Mouse (Mus musculus) embryonic facial prominence, embryonic 11.5 days (tissue): Measurements from ENCODE around the gene Cd209d. TPM values are rescaled to one million over a fixed set of nuclear protein-coding genes. Genes with fewer than 3 reads are reported as not detected.
"Not testable (repeated sequence)": the region's sequence is repeated elsewhere in the genome, so short reads cannot be mapped to it uniquely, and the experiment has no call there.

ENCODE experiments used
- ATAC-seq: fragments of 200-750 bp; cut with Nextera tagmentation; replicated peaks from 2 replicates; pipeline ENCODE4 v1.8.0; 2017; ENCODE audit warnings: low read depth; ENCODE audit not compliant: insufficient number of reproducible peaks, low FRiP score, low TSS enrichment
- DNase-seq: peaks from one replicate; pipeline ENCODE4 v3.0.0-alpha.2; 2015; ENCODE audit warnings: low spot score
- H3K27ac ChIP-seq: fragments of 300-500 bp; sonication (generic); replicated peaks from 2 replicates; pipeline ENCODE4 v1.5.1; 2014; ENCODE audit warnings: mild to moderate bottlenecking, low read depth, low read length, control low read depth
- H3K27me3 ChIP-seq: fragments of 300-500 bp; sonication (generic); 2 replicates; pipeline ENCODE4 v1.6.1; 2014; ENCODE audit warnings: mild to moderate bottlenecking, low read length, moderate library complexity, mixed read lengths; ENCODE audit not compliant: control insufficient read depth, insufficient read depth
- H3K36me3 ChIP-seq: fragments of 300-500 bp; sonication (generic); replicated peaks from 2 replicates; pipeline ENCODE4 v1.6.1; 2014; ENCODE audit warnings: low read depth, mild to moderate bottlenecking, low read length, moderate library complexity, mixed read lengths; ENCODE audit not compliant: control insufficient read depth, insufficient read depth
- H3K4me1 ChIP-seq: fragments of 300-500 bp; sonication (generic); 2 replicates; pipeline ENCODE4 v1.6.1; 2014; ENCODE audit warnings: low read length, mixed read lengths; ENCODE audit not compliant: control insufficient read depth, insufficient read depth
- H3K4me2 ChIP-seq: fragments of 300-500 bp; sonication (generic); 2 replicates; pipeline ENCODE4 v1.6.1; 2014; ENCODE audit warnings: low read depth, mild to moderate bottlenecking, control low read depth, low read length, moderate library complexity
- H3K4me3 ChIP-seq: fragments of 300-500 bp; sonication (generic); 2 replicates; pipeline ENCODE4 v1.5.1; 2014; ENCODE audit warnings: low read depth, low read length, control low read depth
- H3K9ac ChIP-seq: fragments of 300-500 bp; sonication (generic); replicated peaks from 2 replicates; pipeline ENCODE4 v1.6.1; 2014; ENCODE audit warnings: mild to moderate bottlenecking, control low read depth, low read length
- H3K9me3 ChIP-seq: fragments of 300-500 bp; sonication (generic); replicated peaks from 2 replicates; pipeline ENCODE4 v1.6.1; 2016; ENCODE audit warnings: mild to moderate bottlenecking, low read length, inconsistent platforms, mixed read lengths; ENCODE audit not compliant: control insufficient read depth
- WGBS: fragments of 180-500 bp; shearing (Covaris S2); extraction: QIAGEN DNeasy Blood & Tissue Kit; methylation state at CpG from one replicate; pipeline ENCODE4 v1.1.7; 2014; 5-methylcytosine and 5-hydroxymethylcytosine counted together
- polyA plus RNA-seq: library from polyadenylated mRNA; unstranded; fragments of >200 nt; fragmentation: Nextera tagmentation; extraction: Ambion mirVana; gene quantifications from 2 replicates; pipeline ENCODE4 v1.2.1, GENCODE M21; 2014

The Cd209d gene
- polyA plus RNA-seq: not detected in 2 replicates

DNA sequence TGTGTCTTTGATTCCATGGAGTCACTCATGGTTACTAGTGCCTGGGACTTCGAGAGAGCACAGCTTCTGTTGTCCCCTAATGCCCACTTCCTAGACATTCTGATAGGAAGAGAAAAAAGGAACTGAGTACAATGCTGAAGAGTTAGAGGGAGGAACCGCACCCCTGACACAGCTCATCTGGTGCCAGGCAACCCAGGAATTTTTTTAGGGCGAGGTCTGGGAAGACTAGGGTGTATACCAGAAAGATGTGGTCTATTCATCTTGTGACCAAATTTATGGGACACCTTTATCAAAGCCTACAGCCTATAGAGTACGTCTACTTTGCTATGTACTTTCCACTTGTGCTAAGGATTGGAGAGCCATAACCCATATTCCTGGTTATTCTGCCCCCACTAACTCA, at the start of gene Cd209d:
Cd209d (minus strand) TSS at position 101 of the 400 bp plus-strand sequence.
- no peaks in the 10 kb centered on the region for H3K4me1 ChIP-seq
- no peak within 1 kb of the TSS for H3K4me3 ChIP-seq
- H3K27ac ChIP-seq: no peak within 1 kb of the TSS
- H3K9ac ChIP-seq: no peak within 1 kb of the TSS
- no peaks in the 10 kb centered on the region for H3K27me3 ChIP-seq
- H3K9me3 ChIP-seq: no peaks in the 10 kb centered on the region; the same call in 1 of the 2 replicates
- no peak for DNase-seq
- no peak within 1 kb of the TSS for H3K4me2 ChIP-seq
- 68% methylated on average over 4 of the region's 4 CpGs for WGBS
- ATAC-seq: no peak
- H3K36me3 ChIP-seq: no peaks in the 10 kb centered on the region

DNA sequence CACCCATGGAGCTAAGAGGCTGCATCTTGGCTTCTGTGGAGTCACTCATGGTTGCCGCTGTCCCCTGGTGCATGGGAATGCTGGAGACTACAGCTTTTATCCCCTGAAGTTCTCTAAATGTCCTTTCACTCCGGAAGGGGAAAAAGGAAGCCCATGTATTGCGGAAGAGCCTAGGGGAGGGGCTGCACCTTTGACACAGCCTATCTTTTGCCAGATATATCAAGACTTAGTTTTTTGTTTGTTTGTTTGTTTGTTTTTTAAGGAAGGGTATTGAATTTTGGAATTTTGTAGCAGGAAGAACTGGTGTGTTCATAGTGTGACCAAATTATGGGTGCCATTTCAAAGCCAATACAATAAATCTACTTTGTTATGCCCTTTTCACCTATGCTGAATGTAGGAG, 48.4 kb upstream of the Cd209d start, which contains the start of gene Cd209b:
Cd209b (minus strand) TSS at position 101 of the 400 bp plus-strand sequence.
- DNase-seq: no peak
- Histone ChIP-seq H3K36me3 (no peaks in the 10 kb centered on the region), H3K4me3 (no peak within 1 kb of the TSS), H3K9me3 (no peaks in the 10 kb centered on the region; the same call in 1 of the 2 replicates), H3K27me3 (no peaks in the 10 kb centered on the region), H3K27ac (no peak within 1 kb of the TSS), H3K4me2 (no peak within 1 kb of the TSS), H3K9ac (no peak within 1 kb of the TSS), H3K4me1 (no peaks in the 10 kb centered on the region)
- WGBS: 82% methylated on average over 3 of the region's 3 CpGs
- ATAC-seq: no peak

DNA sequence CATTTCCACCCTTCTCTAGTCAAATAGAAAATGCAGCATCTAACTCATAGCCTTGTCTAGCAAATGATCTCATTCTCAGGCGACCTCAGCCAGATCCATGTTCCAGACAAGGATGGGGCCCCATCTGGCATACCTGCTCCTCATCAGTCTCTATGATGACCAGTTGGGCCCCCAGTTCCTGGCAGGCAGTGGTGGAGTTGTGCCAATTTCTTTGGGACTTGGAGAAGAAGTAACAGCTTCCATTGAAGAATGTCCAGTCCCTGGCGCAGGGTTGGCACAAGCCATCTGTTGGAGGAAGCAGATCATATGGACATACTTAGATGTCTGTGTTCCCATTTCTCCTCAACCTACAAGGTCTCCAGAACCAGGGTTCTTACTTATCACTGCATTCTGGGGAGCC, 2.2 kb downstream of the Cd209d start:
- H3K36me3 ChIP-seq: no peaks in the 10 kb centered on the region
- H3K27ac ChIP-seq: no peak overlapping the region
- H3K27me3 ChIP-seq: no peaks in the 10 kb centered on the region
- DNase-seq: no peak
- no peaks in the 10 kb centered on the region for H3K4me1 ChIP-seq
- WGBS: 85% methylated on average over 2 of the region's 2 CpGs
- H3K4me3 ChIP-seq: no peak overlapping the region
- ATAC-seq: no peak
- no peaks in the 10 kb centered on the region; the same call in none of the 2 replicates for H3K9me3 ChIP-seq
- H3K4me2 ChIP-seq: no peak overlapping the region
- no peak overlapping the region for H3K9ac ChIP-seq

DNA sequence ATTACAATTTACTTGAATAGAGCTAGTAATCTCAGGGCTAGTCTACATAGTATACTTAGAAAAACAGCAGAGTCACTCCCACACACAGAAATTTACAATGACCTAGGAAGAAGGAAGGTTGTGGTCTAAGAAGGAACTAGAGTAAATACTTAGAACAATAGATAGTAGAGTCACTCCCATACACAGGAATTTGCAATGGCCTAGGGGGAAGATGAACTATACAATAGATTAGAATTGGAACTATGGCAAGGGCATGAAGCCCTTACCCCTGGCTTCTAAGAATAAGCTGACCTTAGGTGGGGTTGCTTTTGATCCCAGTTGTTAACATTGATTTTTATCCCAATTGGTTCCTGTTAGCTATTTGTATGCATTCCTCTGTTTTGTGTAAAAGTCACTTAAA, 15.6 kb downstream of the Cd209d start:
- not testable (repeated sequence) for H3K4me2 ChIP-seq, DNase-seq, H3K36me3 ChIP-seq, H3K27ac ChIP-seq, H3K9ac ChIP-seq, H3K9me3 ChIP-seq, H3K4me1 ChIP-seq, H3K27me3 ChIP-seq, ATAC-seq, H3K4me3 ChIP-seq

DNA sequence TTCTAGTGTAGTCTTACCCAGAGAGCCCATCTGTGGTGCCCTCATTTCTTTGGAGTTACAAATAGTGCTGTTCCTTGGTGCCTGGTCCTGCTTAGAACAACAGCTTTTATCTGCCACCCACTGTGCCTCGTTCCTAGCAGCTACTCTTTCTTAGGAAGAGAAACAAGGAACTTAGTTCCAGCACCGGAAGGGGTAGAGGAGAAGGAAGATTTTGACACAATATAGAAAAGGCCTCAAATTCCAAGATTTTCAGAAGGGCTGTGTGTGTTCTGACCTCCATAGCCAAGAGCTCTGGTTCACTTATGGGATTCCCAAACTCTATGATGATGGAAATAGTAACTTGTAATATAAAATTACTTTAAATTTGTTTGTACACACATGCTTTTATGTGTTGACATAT, 24.1 kb downstream of the Cd209d start, which contains the start of gene Cd209e:
Cd209e (minus strand) TSS at position 101 of the 400 bp plus-strand sequence.
- 58% methylated on average over 2 of the region's 2 CpGs for WGBS
- Histone ChIP-seq H3K36me3 (no peaks in the 10 kb centered on the region), H3K4me3 (no peak within 1 kb of the TSS), H3K27ac (no peak within 1 kb of the TSS), H3K9me3 (peaks cover 3% of the 10 kb centered on the region; the same call in 1 of the 2 replicates), H3K4me1 (no peaks in the 10 kb centered on the region), H3K4me2 (no peak within 1 kb of the TSS), H3K27me3 (no peaks in the 10 kb centered on the region), H3K9ac (no peak within 1 kb of the TSS)
- no peak for DNase-seq
- no peak for ATAC-seq

Other genes with a start within 250 kb of the Cd209d start
- gene Stxbp2, start 247.6 kb downstream of the Cd209d start, polyA plus RNA-seq: 24.9 and 26.5 TPM in 2 replicates
- 0.42 TPM in 1 of 2 replicates, not detected in the other for gene Retn, start 222.8 kb downstream of the Cd209d start, polyA plus RNA-seq
- gene Mcemp1, start 212.8 kb downstream of the Cd209d start, polyA plus RNA-seq: 0.28 TPM in 1 of 2 replicates, not detected in the other
- 7.8 and 10.8 TPM in 2 replicates for gene Fcor, start 206.2 kb downstream of the Cd209d start, polyA plus RNA-seq
- gene Trappc5, start 202.3 kb downstream of the Cd209d start, polyA plus RNA-seq: 36.8 and 38.6 TPM in 2 replicates
- gene Fcer2a, start 184.4 kb downstream of the Cd209d start, polyA plus RNA-seq: 0.25 and 0.36 TPM in 2 replicates
- gene Clec4g, start 157.9 kb downstream of the Cd209d start, polyA plus RNA-seq: 0.28 TPM in 2 replicates
- gene Cd209a, start 129.6 kb downstream of the Cd209d start, polyA plus RNA-seq: not detected in 2 replicates
- gene Cd209e, start 24.2 kb downstream of the Cd209d start, polyA plus RNA-seq: not detected in 2 replicates
- not detected in 2 replicates for gene Cd209b, start 48.3 kb upstream of the Cd209d start, polyA plus RNA-seq
- 0.18 and 0.60 TPM in 2 replicates for gene Cd209c, start 76.2 kb upstream of the Cd209d start, polyA plus RNA-seq
- not detected in 2 replicates for gene Cd209f, start 227.3 kb upstream of the Cd209d start, polyA plus RNA-seq